Mouse (Mus musculus): ENCODE measurements around the gene Hoxd11. TPM values are rescaled to one million over a fixed set of nuclear protein-coding genes. Genes with fewer than 3 reads are reported as not detected.

The Hoxd11 gene
- polyA plus RNA-seq (2015; fragmentation: Nextera tagmentation; extraction: Ambion mirVana): not detected in 2 replicates

GRCm38 (mm10) chr2:74678891-74679595 lies at the start of gene Hoxd11:
Gene Hoxd11, plus strand, starts transcription at chr2:74679557.
- ATAC-seq: no peak
- 1% methylated on average over 15 of the region's 15 CpGs for WGBS
- Histone ChIP-seq H3K27me3 (peaks cover 100% of the 10 kb centered on the region), H3K4me3 (no peak within 1 kb of the TSS), H3K9me3 (replicated peaks) (no peaks in the 10 kb centered on the region), H3K4me2 (no peak within 1 kb of the TSS), H3K36me3 (ENCODE audit: poor library complexity, severe bottlenecking) (no peaks in the 10 kb centered on the region), H3K27ac (no peak within 1 kb of the TSS), H3K4me1 (peaks cover 13% of the 10 kb centered on the region), H3K9ac (no peak within 1 kb of the TSS)

- H3K27me3 ChIP-seq: 0 out of 2 replicates have a peak, but pooled peaks cover 9% of the 10 kb centered on the region
- no peak overlapping the region for H3K4me2 ChIP-seq
- WGBS: 70% methylated on average over 4 of the region's 4 CpGs
- no peak overlapping the region for H3K27ac ChIP-seq
- H3K9ac ChIP-seq: no peak overlapping the region
- H3K36me3 ChIP-seq (ENCODE audit: poor library complexity, severe bottlenecking): no peaks in the 10 kb centered on the region
- no peaks in the 10 kb centered on the region for H3K4me1 ChIP-seq
- no peak overlapping the region for H3K4me3 ChIP-seq
- H3K9me3 ChIP-seq (replicated peaks): peaks cover 4% of the 10 kb centered on the region; the same call in 1 of the 2 replicates
- no peak for ATAC-seq
Measured at GRCm38 (mm10) chr2:74635412-74635811, 43.9 kb upstream of the Hoxd11 start.

DNA sequence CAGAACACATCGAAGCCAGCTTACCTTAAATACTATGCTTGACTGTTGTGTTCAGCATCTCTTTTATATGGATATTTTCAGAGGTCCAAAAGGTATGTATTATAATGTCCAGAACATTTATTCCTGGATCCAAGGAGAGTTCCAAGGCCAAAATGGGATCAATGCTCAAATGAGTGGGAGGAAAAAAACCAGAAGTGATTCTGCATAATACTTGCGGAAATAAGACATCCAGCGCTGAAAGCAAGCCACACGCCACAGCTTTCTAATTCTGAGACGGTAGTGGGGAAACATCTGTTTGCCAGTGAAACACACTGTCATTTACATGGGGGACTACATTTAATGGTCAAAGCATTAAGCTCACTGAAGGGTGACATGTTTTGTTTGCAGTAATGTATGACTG lies 36.9 kb upstream of the Hoxd11 start:
- Histone ChIP-seq H3K27ac (no peak overlapping the region), H3K4me2 (no peak overlapping the region), H3K27me3 (peaks cover 62% of the 10 kb centered on the region), H3K4me3 (no peak overlapping the region), H3K9ac (no peak overlapping the region), H3K4me1 (no peaks in the 10 kb centered on the region), H3K36me3 (ENCODE audit: poor library complexity, severe bottlenecking) (no peaks in the 10 kb centered on the region), H3K9me3 (replicated peaks) (no peaks in the 10 kb centered on the region)
- no peak for ATAC-seq
- WGBS: 76% methylated on average over 5 of the region's 5 CpGs

GRCm38 (mm10) chr2:74645631-74646030 lies 33.7 kb upstream of the Hoxd11 start:
- Histone ChIP-seq H3K36me3 (ENCODE audit: poor library complexity, severe bottlenecking) (no peaks in the 10 kb centered on the region), H3K4me2 (no peak overlapping the region), H3K4me1 (no peaks in the 10 kb centered on the region), H3K27ac (no peak overlapping the region), H3K9me3 (replicated peaks) (no peaks in the 10 kb centered on the region), H3K4me3 (no peak overlapping the region), H3K9ac (no peak overlapping the region), H3K27me3 (peaks cover 83% of the 10 kb centered on the region)
- no peak for ATAC-seq
- 88% methylated on average over 3 of the region's 3 CpGs for WGBS

DNA sequence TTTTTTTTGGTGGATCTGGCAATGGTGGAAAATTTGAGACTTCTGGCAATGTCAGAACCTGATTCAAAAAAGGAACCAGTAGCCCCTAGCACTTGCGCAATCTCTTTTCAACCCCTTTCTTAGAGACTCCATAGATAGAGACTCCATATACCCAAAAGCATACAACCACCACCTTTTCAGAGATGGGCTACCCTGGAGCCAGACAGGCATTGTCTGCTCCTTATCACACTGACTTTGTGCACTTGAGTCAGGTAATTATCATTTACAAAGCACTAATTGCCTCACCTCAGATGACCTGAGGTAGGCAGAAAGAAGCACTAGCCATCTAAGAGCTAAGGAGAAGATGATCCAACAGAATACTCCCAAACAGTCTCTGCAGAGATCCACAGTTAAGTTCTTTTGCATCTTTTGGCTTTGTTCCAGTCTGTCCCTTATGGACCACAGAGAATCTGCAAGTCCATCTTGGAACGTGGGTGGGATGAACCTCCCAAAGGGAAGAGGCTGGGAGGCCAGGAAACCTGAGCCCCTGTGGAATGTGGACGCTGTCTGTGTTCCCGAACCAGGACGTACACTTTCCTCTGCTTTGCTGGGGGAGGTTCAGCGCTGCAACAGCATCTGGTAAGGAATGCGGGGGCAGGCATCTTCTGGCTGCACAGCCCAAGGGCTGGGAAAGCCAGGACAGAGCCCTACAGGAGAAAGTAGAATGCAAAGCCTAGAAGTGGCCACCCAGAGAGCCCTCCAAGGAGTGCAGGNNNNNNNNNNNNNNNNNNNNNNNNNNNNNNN lies 32.1 kb upstream of the Hoxd11 start:
- ATAC-seq: no peak
- 15% methylated on average over 7 of the region's 7 CpGs for WGBS
- Histone ChIP-seq H3K9me3 (replicated peaks) (no peaks in the 10 kb centered on the region), H3K36me3 (ENCODE audit: poor library complexity, severe bottlenecking) (no peaks in the 10 kb centered on the region), H3K27me3 (peaks cover 94% of the 10 kb centered on the region), H3K4me3 (no peak overlapping the region), H3K4me2 (no peak overlapping the region), H3K4me1 (no peaks in the 10 kb centered on the region), H3K27ac (no peak overlapping the region), H3K9ac (no peak overlapping the region)

GRCm38 (mm10) chr2:74652996-74653340 lies 26.4 kb upstream of the Hoxd11 start:
- Histone ChIP-seq H3K27ac (no peak overlapping the region), H3K4me3 (no peak overlapping the region), H3K4me2 (no peak overlapping the region), H3K9me3 (replicated peaks) (no peaks in the 10 kb centered on the region), H3K36me3 (ENCODE audit: poor library complexity, severe bottlenecking) (no peaks in the 10 kb centered on the region), H3K9ac (no peak overlapping the region), H3K27me3 (peaks cover 88% of the 10 kb centered on the region), H3K4me1 (peaks cover 13% of the 10 kb centered on the region)
- no peak for ATAC-seq
- 39% methylated on average over 2 of the region's 2 CpGs for whole genome bisulfite sequencing

DNA sequence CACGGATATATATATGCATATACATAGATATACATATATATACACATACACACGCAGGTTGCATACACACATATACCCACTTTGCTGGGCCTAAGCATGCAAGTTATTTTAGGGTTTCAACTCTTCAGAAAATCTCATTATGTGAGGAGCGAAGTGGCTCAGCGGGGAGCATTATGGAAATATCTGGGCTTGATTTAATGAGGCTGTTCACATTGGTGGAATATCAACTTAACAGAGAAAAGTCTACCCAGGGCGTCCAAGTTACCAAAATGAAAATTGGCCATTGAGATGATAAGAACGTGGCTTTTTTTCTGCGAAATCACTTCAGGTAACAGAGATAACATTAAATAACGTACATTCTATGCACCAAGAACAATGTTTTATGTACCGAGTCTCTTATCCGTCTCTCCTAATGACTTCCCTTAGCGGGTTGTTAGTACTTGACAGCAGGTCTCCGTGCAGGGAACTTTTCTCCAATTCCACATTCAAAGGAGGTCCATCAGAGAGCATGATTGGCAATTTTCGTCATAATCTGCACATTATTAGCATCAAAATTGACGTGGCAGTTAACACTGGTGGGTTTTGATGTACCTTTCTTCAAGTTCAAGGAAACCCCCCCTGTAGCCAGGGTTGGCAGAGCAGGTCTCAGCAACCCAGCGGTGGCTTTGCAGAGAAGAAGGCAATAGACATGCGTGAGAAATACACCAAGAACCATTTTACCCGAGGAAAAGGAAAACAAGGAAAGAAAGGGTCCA lies 25.4 kb upstream of the Hoxd11 start:
- WGBS: 10% methylated on average over 17 of the region's 17 CpGs
- H3K4me2 ChIP-seq: no peak overlapping the region
- H3K36me3 ChIP-seq (ENCODE audit: poor library complexity, severe bottlenecking): no peaks in the 10 kb centered on the region
- H3K27me3 ChIP-seq: peaks cover 88% of the 10 kb centered on the region
- H3K9ac ChIP-seq: no peak overlapping the region
- H3K9me3 ChIP-seq (replicated peaks): no peaks in the 10 kb centered on the region
- H3K27ac ChIP-seq: no peak overlapping the region
- H3K4me3 ChIP-seq: no peak overlapping the region
- H3K4me1 ChIP-seq: peaks cover 13% of the 10 kb centered on the region
- ATAC-seq: no peak

GRCm38 (mm10) chr2:74654743-74655419 lies 24.5 kb upstream of the Hoxd11 start:
- Histone ChIP-seq H3K9ac (no peak overlapping the region), H3K27ac (no peak overlapping the region), H3K9me3 (replicated peaks) (no peaks in the 10 kb centered on the region), H3K4me3 (0 out of 2 replicates have a peak overlapping the region, but pooled peaks have one; percentile 35), H3K4me2 (no peak overlapping the region), H3K4me1 (peaks cover 13% of the 10 kb centered on the region), H3K27me3 (peaks cover 88% of the 10 kb centered on the region), H3K36me3 (ENCODE audit: poor library complexity, severe bottlenecking) (no peaks in the 10 kb centered on the region)
- 5% methylated on average over 18 of the region's 20 CpGs for WGBS
- ATAC-seq: peak; percentile 33; the same call in 1 of the 2 replicates

DNA sequence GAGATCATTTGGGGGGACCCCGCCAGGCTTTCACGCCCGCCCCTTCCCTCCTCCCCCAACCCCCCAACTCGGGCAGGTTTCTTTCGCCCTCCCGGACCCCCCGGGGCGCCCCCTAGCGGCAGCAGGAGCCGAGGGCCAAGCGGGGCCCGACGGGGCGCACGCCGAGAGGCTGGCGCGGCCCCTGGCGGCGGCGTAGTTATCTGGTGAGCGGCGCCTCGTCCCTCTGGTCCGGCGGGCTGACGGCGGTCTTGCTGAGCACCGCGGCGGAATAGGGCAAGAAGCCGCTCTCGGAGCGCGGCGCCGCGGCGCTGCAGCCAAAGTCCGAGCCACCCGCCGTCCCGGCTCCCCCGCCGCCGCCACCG lies 24.0 kb upstream of the Hoxd11 start:
- WGBS: under 1% methylated on average over 25 of the region's 47 CpGs
- Histone ChIP-seq H3K27me3 (peaks cover 88% of the 10 kb centered on the region), H3K36me3 (ENCODE audit: poor library complexity, severe bottlenecking) (no peaks in the 10 kb centered on the region), H3K4me2 (peak overlapping the region; percentile 55), H3K27ac (no peak overlapping the region), H3K9me3 (replicated peaks) (no peaks in the 10 kb centered on the region), H3K4me3 (peak overlapping the region; percentile 35), H3K9ac (0 out of 2 replicates have a peak overlapping the region, but pooled peaks have one; percentile 30), H3K4me1 (peaks cover 13% of the 10 kb centered on the region)
- ATAC-seq: peak; percentile 50; the same call in 1 of the 2 replicates

- 0 out of 2 replicates have a peak, but pooled peaks have one; percentile 50 for ATAC-seq
- no peaks in the 10 kb centered on the region for H3K9me3 ChIP-seq (replicated peaks)
- H3K27me3 ChIP-seq: peaks cover 88% of the 10 kb centered on the region
- WGBS: under 1% methylated on average over 63 of the region's 69 CpGs
- H3K4me3 ChIP-seq: peak overlapping the region; percentile 35
- peak overlapping the region; percentile 55 for H3K4me2 ChIP-seq
- H3K36me3 ChIP-seq (ENCODE audit: poor library complexity, severe bottlenecking): no peaks in the 10 kb centered on the region
- H3K4me1 ChIP-seq: peaks cover 15% of the 10 kb centered on the region
- no peak overlapping the region for H3K27ac ChIP-seq
- peak overlapping the region; percentile 30; the same call in 1 of the 2 replicates for H3K9ac ChIP-seq
Measured at GRCm38 (mm10) chr2:74655821-74656631, 23.3 kb upstream of the Hoxd11 start.

DNA sequence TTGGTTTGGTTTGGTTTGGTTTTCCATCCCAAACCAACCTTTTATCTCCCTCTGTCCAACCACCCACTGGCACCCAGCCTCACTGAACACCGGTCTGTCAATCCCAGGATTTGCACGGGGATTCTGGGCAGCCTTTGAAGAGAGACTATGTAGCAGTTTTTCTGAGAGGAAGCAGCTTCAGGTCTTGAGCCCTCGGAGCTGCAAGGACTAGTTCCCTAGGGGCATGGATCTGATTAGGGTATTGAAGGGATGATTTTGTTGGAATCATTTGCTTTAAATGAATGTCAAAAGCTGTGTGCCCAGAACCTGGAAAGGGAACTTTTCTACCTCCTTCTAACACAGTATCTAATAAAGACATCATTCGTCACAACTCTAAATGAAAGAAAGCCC lies 22.7 kb upstream of the Hoxd11 start:
- H3K9me3 ChIP-seq (replicated peaks): no peaks in the 10 kb centered on the region
- WGBS: 5% methylated on average over 4 of the region's 4 CpGs
- ATAC-seq: no peak
- H3K36me3 ChIP-seq (ENCODE audit: poor library complexity, severe bottlenecking): no peaks in the 10 kb centered on the region
- H3K27me3 ChIP-seq: peaks cover 89% of the 10 kb centered on the region
- H3K9ac ChIP-seq: no peak overlapping the region
- H3K4me3 ChIP-seq: no peak overlapping the region; the same call in 1 of the 2 replicates
- H3K4me2 ChIP-seq: no peak overlapping the region
- peaks cover 19% of the 10 kb centered on the region for H3K4me1 ChIP-seq
- no peak overlapping the region for H3K27ac ChIP-seq

All from forebrain, embryonic 13.5 days (tissue).